Mouse (Mus musculus) ovary, adult 18-20 months (tissue): ENCODE data around the gene Wdr77.
"Not testable (repeated sequence)": the region's sequence is repeated elsewhere in the genome, so short reads cannot be mapped to it uniquely, and the experiment has no call there.

Source experiments
- DNase-seq: peaks from one replicate; pipeline ENCODE4 v3.0.0; 2022; ENCODE audit warnings: low spot score, mixed read lengths

The Wdr77 gene

DNA sequence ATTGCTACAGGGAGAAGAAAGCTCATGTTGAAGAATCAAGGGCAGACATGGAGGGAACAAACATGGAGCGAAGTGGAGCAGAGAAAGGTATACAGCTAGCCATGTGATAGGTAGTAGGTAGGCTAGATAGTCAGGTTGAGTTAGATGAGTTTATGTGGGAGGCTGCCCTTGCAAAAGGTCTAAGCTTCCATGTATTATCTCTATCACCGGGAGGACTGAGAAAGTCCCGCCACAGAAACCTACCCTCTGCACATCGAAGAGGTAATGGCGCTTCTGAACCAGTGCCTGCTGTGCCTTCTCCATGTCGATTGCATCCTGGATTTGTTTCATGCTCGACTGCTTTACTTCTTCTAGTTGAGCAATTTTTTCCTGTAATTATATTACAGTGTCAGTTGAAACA lies 7.8 kb upstream of the Wdr77 start:
- no peak for DNase-seq

DNA sequence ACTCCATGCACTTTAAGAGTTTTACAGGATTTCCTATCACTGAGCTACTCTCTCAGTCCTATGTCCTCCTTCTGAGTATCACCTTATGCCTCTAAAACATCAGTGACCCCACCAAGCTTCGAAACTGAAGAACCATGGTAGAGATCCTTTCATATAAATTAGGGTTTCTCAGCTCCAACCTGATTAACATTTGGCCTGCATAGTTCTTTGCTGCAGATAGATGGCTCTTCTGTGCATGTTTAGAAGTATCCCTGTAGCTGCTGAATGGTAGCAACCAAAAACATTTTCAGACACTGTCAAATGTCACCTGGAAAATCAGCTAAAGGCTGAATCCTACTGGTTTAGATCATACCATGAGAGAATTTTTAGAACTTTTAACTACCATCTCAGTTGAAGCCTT lies 1.9 kb upstream of the Wdr77 start:
- DNase-seq: no peak

DNA sequence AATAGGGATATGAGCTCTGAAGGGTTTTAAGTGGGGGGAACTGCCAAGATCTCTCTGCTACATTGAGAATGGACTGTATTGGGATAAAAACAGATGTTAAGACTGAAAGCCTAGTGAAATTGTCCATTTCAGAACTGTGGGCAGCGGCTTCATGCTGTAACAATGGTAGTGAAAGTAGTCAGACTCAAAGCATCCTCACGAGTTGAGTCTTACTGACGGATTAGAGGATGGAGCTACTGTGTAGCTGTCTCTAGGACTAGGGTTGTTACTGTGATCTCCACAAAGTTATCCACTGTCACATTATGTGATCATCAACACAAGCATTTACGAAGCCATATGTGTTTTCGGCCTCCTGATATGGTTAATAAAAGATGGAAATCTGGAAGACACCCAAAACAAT lies 965 bp upstream of the Wdr77 start:
- DNase-seq: no peak

DNA sequence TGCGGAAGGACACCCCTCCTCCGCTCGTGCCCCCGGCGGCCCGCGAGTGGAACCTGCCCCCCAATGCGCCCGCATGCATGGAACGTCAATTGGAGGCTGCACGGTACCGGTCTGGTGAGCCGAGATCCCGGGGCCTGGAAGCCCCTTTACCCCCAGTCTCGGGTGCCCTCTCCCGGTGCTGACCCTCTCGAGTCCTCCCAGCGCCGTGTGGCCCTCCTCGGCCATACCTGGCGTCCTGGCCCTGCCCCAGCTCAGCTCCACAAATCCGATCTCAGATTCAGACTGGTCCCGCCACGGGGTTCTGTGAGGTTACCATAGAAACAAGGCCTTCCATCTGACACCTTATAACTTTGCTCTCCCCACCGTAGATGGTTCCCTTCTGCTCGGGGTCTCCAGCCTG lies 416 bp downstream of the Wdr77 start:
- no peak for DNase-seq

DNA sequence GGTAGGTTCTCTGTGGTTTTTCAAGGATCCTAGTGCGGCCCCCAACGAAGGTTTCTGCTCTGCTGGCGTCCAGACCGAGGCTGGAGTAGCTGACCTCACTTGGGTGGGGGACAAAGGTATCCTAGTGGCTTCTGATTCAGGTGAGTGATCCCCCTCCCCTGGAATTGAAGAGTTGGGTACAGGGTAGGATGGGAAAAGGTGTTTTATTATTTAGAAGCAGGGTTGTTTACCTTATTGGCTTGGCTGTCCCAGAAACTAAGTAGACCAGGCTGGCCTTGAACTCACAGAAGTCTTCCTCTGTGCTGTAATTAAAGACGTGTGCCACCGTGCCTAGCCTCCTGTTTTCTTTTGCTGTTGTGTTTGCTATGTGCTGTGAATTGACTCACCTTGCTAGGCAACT lies 830 bp downstream of the Wdr77 start, which contains the start of gene Atp5f1:
Atp5f1 (minus strand) TSS at position 101 of the 400 bp plus-strand sequence.
- no peak for DNase-seq

DNA sequence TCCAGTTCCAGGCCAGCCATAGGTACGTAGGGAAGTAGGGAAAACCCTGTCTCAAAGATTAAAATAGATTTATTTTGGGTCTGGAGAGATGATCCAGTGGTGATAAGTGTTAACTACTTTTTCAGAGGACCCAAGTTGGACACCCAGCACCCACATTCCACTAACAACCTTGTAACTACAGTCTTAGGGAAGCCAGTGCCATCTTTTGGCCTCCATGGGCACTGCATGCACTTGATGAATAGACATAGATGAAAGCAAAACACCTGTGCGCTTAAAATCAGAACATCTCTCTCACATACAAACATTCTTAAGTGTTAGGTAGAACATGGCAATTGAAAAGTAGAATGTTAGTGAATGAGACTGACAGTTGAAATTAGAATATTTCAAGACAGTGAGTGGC lies 1.5 kb downstream of the Wdr77 start:
- no peak for DNase-seq

DNA sequence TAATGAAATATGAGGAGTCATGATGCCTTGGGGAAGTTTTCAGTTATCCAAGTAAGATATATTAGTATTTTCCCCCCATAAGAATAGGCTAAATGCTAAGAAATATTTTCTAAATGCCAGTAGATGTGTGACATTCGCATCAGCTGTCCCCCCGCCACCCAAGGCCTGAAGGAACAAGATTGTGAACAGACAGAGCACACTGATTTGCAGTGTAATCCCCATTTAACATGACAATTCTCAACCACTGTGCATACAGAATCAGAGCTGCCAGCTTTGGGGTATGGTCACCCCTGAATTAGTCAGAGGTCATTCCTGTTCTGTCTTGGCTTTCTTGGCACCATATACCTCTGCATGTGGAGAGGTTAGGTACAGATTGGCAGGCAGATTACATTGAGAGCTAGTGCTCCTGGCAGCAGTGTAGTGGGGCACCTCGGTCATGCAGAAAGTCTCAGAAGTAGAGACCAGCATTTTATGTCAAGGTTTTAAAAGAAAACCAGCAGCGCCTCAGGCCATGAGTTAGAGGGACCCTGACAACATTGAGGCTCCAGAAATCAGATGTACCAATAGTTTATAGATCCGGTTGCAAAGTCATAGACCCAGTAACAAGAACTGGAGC lies 12.8 kb downstream of the Wdr77 start:
- DNase-seq: no peak

DNA sequence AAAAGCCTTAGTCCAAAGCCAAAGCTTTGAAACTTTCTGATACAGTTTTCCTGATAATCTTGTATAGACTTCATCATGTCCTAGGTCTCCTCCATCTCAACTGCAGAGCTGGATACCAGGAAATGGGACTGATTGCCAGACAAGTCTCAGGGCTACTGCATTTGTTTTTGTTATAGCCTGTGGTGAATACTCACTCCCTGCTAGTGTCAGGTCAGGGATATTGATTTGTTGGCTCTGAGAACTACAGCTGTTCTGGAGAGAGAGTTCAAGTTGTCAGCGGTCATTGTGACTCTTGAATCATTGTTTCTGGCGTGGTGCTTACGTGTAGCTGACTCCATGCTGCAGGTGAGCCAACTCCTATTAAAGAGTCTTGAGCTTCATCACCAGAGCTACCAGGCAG lies 14.2 kb downstream of the Wdr77 start, which contains the start of gene Ovgp1:
Ovgp1 (plus strand) TSS at position 301 of the 400 bp plus-strand sequence.
- DNase-seq: no peak

DNA sequence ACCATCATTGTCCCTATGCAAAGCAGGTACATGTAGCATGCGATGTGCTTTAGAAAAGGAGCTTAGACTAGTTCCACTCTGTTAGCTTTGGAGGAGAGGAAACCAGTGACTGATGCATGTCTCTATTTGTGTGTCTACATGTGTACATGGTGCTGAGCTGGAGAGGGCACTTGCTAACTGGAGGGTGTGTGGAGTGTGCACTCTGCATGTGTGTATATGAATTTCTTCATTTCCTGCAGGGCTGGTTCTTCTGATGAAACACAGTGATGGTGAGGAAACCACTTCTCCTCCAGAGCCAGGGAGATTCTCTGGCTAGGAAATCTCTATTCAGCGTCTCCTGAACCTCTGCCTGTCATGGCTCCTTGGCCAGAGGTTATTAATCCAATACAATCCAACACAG lies 15.0 kb downstream of the Wdr77 start:
- no peak for DNase-seq

DNA sequence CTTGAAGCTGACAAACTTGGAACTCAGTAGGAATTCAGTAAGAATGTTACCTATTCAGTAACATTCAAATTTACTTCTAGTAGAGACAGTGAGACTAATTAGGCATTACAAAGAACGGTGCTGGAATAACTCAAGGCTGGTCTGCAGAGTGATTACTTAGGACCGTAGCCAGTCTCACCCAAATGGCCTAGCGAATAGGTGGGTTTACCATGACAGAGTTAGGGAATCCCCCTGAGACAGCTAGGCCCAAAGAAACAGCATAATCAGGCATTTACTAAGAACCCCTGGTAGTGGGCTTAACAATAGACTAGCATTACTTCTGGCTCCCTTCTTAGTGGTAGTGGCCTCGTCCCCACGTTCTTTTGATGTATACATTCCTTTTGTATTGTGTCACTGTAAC lies 30.4 kb downstream of the Wdr77 start:
- not testable (repeated sequence) for DNase-seq

DNA sequence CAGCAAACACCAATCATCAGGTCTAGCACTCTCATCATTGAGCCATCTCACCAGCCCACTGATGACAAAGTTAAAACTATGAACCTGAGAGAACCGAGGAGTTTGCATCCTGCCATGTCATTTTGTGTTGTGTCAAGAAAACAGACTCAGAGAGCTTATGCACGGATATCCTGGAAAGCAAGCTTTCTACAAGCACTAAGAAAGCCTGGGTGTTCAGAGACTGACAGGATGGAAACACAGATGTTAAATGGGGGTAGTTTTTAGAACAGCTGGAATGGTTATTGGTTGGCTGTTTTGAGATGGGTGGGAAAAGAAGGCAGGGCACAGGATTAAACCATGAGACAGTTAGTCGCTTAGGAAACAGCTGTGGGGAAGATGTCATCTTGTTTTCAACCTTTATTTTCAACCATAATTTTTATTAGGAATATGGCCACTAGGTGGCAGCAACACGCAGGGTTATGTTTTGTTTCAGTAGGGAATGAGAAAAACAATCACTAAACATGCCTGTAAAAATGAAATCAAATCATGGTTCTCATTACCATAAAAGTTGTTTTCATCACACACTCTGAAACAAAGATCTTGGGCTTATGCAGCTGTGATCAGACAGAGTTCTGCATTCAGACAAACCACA lies 32.6 kb downstream of the Wdr77 start:
- no peak for DNase-seq

DNA sequence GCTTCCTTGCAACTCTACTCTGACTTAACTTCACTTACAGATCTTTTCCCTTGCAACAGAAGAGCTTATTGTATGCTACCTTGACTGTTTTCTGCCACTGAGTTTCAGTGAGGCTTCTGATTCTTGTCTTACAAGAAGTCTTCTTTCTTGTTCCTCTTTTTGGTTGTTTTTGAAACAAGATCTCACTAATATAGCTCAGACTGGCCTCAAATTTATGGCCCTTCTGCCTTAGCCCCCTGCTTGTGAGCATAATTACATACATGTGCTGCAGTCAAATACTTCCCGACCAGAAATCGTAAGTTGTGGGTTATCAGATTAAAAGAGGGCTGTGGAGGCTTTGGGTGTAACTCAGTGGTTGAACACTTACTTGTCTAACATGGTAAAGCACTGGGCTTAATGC lies 35.6 kb downstream of the Wdr77 start:
- DNase-seq: no peak

DNA sequence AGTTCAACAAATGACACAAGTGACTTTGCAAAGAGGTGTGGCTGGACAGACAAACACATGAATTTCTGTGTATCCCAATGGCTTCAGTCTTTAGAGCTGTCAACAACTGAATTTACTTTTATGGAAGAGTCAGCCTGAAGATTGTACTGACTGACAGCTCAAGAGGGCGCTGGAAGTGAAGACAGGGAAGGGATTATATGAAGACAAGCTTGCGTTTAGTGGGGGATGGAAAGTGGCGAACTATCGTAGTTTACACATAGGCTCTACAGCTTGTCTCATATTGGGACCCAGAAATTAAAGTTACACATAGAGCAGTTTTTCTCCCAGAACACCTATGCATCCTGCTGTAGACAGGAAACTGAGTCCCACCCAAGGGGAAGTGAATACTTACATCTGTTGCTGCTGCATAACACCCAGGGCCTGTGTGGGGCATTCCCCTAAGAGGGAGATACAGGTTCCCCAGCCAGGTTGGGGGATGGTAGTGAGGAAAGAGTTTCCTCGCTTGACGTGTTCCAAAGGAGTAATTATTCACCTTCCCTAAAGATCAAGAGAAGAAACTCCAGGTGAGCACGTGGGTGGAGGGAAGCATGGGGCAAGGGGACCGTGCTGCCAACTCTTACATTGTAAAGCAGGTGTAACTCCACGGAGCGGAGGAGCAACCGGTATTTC lies 41.7 kb downstream of the Wdr77 start:
- DNase-seq: no peak

DNA sequence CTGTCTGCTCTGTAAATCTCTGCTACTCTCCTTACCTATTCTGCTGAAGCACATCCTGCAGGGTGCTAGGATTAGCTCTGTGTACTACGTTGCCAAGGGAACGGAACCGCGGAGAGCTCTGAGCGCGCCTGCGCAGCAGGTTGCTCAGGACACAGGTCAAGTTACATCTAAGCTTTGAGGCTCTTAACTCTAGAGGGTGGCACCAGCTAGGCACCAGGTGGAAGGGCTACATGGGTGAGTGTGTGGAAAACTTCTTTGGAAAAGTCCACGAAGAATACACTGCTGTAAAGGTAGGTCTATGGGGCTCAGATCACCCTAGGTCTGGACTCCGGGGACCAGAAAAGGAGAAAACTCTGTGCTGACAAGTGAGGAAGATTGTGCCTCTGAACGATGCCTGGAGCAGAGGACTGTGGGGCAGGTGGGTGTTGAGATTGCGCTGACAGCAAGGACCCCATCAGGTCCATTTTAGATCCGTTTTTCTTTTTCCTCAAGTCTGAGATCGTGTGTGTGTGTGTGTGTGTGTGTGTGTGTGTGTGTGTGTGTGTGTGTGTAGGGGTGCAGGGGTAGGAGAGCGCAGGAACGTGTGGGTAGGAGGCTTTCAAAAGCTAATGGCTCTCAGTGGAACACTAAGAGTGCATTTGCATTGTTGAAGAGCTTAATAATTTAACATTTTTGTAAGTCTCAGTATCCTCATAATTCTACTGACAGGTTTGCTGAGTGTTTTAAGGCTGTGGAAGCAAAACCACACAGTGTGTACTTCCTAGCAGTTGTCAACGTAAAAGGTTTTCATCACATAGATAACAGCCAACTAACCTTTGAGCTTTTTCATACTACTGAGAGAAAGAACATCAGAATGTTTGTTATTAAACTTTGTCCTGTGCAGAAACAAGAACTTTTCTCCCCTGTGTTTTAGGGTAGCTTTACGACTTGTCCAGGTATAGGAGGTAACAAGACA lies 42.5 kb downstream of the Wdr77 start:
- DNase-seq: no peak

DNA sequence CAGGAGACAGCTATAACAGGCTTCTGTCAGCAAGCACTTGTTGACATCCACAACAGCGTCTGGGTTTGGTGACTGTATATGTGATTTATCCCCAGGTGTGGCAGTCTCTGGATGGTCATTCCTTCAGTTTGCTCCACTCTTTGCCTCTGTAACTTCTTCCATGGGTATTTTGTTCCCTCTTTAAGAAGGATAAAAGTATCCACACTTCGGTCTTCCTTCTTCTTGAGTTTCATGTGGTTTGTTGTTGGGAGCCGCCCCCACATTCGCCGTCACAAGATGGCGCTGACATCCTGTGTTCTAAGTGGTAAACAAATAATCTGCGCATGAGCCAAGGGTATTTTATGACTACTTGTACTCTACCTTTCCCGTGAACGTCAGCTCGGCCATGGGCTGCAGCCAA lies 44.2 kb downstream of the Wdr77 start:
- not testable (repeated sequence) for DNase-seq

DNA sequence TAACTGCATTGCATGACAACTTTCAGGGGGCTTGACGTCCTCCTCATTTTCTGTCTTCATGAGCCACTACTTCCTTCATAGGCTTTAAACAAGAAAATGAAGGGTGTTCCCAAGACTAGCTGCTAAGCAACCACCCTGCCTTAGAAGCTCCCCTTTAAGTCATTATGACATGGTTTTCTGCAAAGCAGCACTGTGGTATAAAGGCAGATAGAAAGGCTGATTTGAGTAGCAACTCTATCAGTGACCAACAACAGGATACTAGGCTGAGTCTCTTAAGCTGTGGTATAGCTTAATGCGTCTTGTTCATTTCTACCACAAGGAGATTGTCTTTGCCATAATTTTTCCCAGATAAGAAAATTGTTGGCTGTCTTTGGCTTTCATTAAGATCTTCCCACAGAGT lies 55.4 kb downstream of the Wdr77 start, which contains the start of gene Pifo:
Pifo (minus strand) TSS at position 101 of the 400 bp plus-strand sequence.
- no peak for DNase-seq
